Mouse (Mus musculus): Measurements from ENCODE around the gene Nenf.

- no peak for TF ChIP-seq POLR2A (IDR thresholded peaks at IDR 0.05; ENCODE audit: insufficient read depth, low read depth, low read length)
- no peak for TF ChIP-seq CTCF (IDR thresholded peaks at IDR 0.05; ENCODE audit: insufficient read depth, low read depth, low read length)
These were observed 10.1 kb downstream of the Nenf start for GRCm38 (mm10) chr1:191307766-191308455.
